ENCODE assay signal across 8 mouse cellular contexts in genomic region chr8:124314803-124315202, GRCm38 (mm10).
A peak's percentile ranks its signal among the peaks of the same experiment; 100 is the strongest.
DNase-seq lines count a peak whose midpoint lies in the region; ATAC-seq and TF ChIP-seq lines count a peak whose summit lies in the region.

No protein-coding gene starts in this region.

- no peak overlapping the region for H3K4me3 ChIP-seq in kidney, postnatal 0 days (replicated peaks; ENCODE audit: low read depth, low read length)
- no peak overlapping the region for H3K4me3 ChIP-seq in hindbrain, embryonic 11.5 days (ENCODE audit: low read depth, low read length)

- no peaks in the 10 kb centered on the region; the same call in 1 of the 2 replicates for H3K36me3 ChIP-seq in kidney, postnatal 0 days (ENCODE audit: insufficient read depth, low read length)
- no peaks in the 10 kb centered on the region for H3K36me3 ChIP-seq in hindbrain, embryonic 11.5 days (ENCODE audit: control insufficient read depth, insufficient read depth, low read length)

- H3K27ac ChIP-seq in kidney, postnatal 0 days: no peak overlapping the region
- peak overlapping the region; percentile 27 for H3K27ac ChIP-seq in hindbrain, embryonic 11.5 days (ENCODE audit: low read depth, low read length)

- peak; percentile 53; the same call in 1 of the 2 replicates for TF ChIP-seq CTCF in kidney, postnatal 0 days (IDR thresholded peaks at IDR 0.05; ENCODE audit: low read depth)

- no peaks in the 10 kb centered on the region for H3K9me3 ChIP-seq in kidney, postnatal 0 days (replicated peaks; ENCODE audit: low read length)
- H3K9me3 ChIP-seq in hindbrain, embryonic 11.5 days (ENCODE audit: control insufficient read depth, low read length): no peaks in the 10 kb centered on the region

- no peak for ATAC-seq in kidney, postnatal 0 days (replicated peaks; ENCODE audit: low FRiP score, low read depth)
- ATAC-seq in hindbrain, embryonic 11.5 days (ENCODE audit: low FRiP score): peak; percentile 35
- ATAC-seq in megakaryocyte, adult 5-6 weeks (ENCODE audit: poor library complexity, severe bottlenecking): no peak

- peaks cover 5% of the 10 kb centered on the region; the same call in 1 of the 2 replicates for H3K4me1 ChIP-seq in kidney, postnatal 0 days (replicated peaks; ENCODE audit: insufficient read depth, low read length)
- H3K4me1 ChIP-seq in hindbrain, embryonic 11.5 days (replicated peaks; ENCODE audit: control insufficient read depth, insufficient read depth, low read length): peaks cover 2% of the 10 kb centered on the region; the same call in 1 of the 2 replicates

- no peak overlapping the region for H3K9ac ChIP-seq in kidney, postnatal 0 days (ENCODE audit: low read depth, low read length)
- no peak overlapping the region for H3K9ac ChIP-seq in hindbrain, embryonic 11.5 days (ENCODE audit: low read depth, low read length)

- 61% methylated on average over 10 of the region's 10 CpGs for WGBS in kidney, postnatal 0 days
- WGBS in hindbrain, embryonic 11.5 days: 37% methylated on average over 10 of the region's 10 CpGs

- DNase-seq in kidney, postnatal 0 days (ENCODE audit: low spot score): peak; percentile 25
- DNase-seq in kidney, postnatal 14 days: no peak
- peak; percentile 65 for DNase-seq in ZHBTc4 (ENCODE audit: low read depth, low spot score)
- peak; percentile 70 for DNase-seq in hindbrain, embryonic 11.5 days (ENCODE audit: low spot score)
- DNase-seq in lung, postnatal 36 days: peak; percentile 61
- peak; percentile 48 to 53 for DNase-seq in thymus, postnatal 36 days
- no peak for DNase-seq in ovary, postnatal 10 days (ENCODE audit: low spot score)

- H3K4me2 ChIP-seq in kidney, postnatal 0 days (ENCODE audit: low read length): no peak overlapping the region
- H3K4me2 ChIP-seq in hindbrain, embryonic 11.5 days (replicated peaks; ENCODE audit: low read depth, low read length): no peak overlapping the region

- no peaks in the 10 kb centered on the region for H3K27me3 ChIP-seq in kidney, postnatal 0 days (ENCODE audit: insufficient read depth, low read length)
- no peaks in the 10 kb centered on the region for H3K27me3 ChIP-seq in hindbrain, embryonic 11.5 days (ENCODE audit: control insufficient read depth, insufficient read depth, low read length)

Comparison
In these comparisons a context has a peak if more than half of its experiments do, and no peak if none do; other contexts are left out.
1. DNase-seq: peak in kidney, postnatal 0 days (single experiment), ZHBTc4 (single experiment), hindbrain, embryonic 11.5 days (single experiment), lung, postnatal 36 days (single experiment) and thymus, postnatal 36 days (2 of 2); none in kidney, postnatal 14 days (single experiment) and ovary, postnatal 10 days (single experiment).